Mouse (Mus musculus) thymus, adult 2 months (tissue): ENCODE measurements around the gene Entpd3. TPM values are rescaled to one million over a fixed set of nuclear protein-coding genes. Genes with fewer than 3 reads are reported as not detected.

ENCODE experiments used
- DNase-seq: peaks from one replicate; pipeline ENCODE4 v3.0.0; 2021
- H3K27ac ChIP-seq: fragments of 200-500 bp; 2 replicates; pipeline ENCODE4 v1.5.1; 2012; ENCODE audit warnings: low read length, control low read depth; ENCODE audit not compliant: control insufficient read depth, insufficient read depth
- H3K27me3 ChIP-seq: fragments of 200-500 bp; 2 replicates; pipeline ENCODE4 v1.6.1; 2012; ENCODE audit warnings: mild to moderate bottlenecking, low read length, moderate library complexity, mixed read lengths; ENCODE audit not compliant: control insufficient read depth, insufficient read depth
- H3K36me3 ChIP-seq: fragments of 200-500 bp; 2 replicates; pipeline ENCODE4 v1.6.1; 2012; ENCODE audit warnings: mild to moderate bottlenecking, low read length, moderate library complexity; ENCODE audit not compliant: control insufficient read depth, insufficient read depth
- H3K4me1 ChIP-seq: fragments of 200-500 bp; replicated peaks from 2 replicates; pipeline ENCODE4 v1.6.1; 2012; ENCODE audit warnings: low read length; ENCODE audit not compliant: control insufficient read depth, insufficient read depth
- H3K4me3 ChIP-seq: fragments of 200-500 bp; 2 replicates; pipeline ENCODE4 v1.5.1; 2012; ENCODE audit warnings: mild to moderate bottlenecking, low read length, control low read depth, moderate library complexity; ENCODE audit not compliant: control insufficient read depth, insufficient read depth
- CTCF ChIP-seq: fragments of 200-500 bp; IDR thresholded peaks from 2 replicates; pipeline ENCODE4 v1.5.1; 2012; ENCODE audit warnings: mild to moderate bottlenecking, control low read depth, low read length, moderate library complexity, borderline replicate concordance; ENCODE audit not compliant: control insufficient read depth, poor library complexity, insufficient read depth; ENCODE audit errors: extremely low read depth
- POLR2A ChIP-seq: fragments of 200-500 bp; IDR thresholded peaks from 2 replicates; pipeline ENCODE4 v1.6.1; 2012; ENCODE audit warnings: mild to moderate bottlenecking, low read length, control low read depth, moderate library complexity; ENCODE audit not compliant: control insufficient read depth, poor library complexity, insufficient read depth; ENCODE audit errors: extremely low read depth
- WGBS: fragments of 180-500 bp; shearing (Covaris S2); methylation state at CpG from one replicate; pipeline ENCODE4 v1.1.7; 2018; 5-methylcytosine and 5-hydroxymethylcytosine counted together
- polyA plus RNA-seq: library from polyadenylated mRNA; depleted of rRNA; stranded (reverse); fragments of >200 nt; gene quantifications from 2 replicates; pipeline ENCODE4 v1.2.3, GENCODE M21; 2012

Entpd3 gene
- polyA plus RNA-seq, 1 experiment, result 2.0 TPM

DNA sequence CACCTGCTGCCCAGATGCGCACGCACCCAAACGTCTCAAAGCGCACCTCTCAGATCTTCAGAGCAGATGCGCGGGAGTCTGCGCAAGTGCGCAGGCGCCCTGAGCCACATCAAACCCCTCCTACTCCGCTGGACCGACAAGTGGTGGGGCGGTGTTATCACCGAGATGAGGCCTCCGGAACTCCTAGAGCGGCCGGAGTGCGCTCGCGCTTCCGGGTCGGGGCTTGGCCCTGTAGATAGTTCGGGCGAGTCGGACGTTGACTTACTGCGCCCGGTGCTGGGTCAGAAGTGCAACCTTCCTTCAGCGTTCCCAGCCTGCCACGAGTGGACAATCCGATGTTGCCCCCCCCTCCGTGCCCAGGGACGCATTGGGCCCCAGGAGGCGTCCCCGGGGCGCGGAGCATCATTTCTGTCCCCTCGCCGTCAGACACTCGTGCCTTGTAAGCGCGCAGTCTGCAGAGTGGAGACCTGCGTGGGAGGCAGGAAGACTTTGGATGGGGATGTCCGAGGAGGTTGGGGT, 37.6 kb downstream of the Entpd3 start:
- peak overlapping the region; percentile 23 for H3K27ac ChIP-seq
- under 1% methylated on average over 43 of the region's 43 CpGs for WGBS
- H3K4me1 ChIP-seq, result peaks cover 18% of the 10 kb centered on the region
- H3K36me3 ChIP-seq, result peaks cover 21% of the 10 kb centered on the region
- TF ChIP-seq CTCF (peak; percentile 50; the same call in 1 of the 2 replicates), POLR2A (peak; percentile 70; the same call in 1 of the 2 replicates)
- H3K27me3 ChIP-seq, result no peaks in the 10 kb centered on the region
- H3K4me3 ChIP-seq, result peak overlapping the region; percentile 65
- peak; percentile 83 for DNase-seq

DNA sequence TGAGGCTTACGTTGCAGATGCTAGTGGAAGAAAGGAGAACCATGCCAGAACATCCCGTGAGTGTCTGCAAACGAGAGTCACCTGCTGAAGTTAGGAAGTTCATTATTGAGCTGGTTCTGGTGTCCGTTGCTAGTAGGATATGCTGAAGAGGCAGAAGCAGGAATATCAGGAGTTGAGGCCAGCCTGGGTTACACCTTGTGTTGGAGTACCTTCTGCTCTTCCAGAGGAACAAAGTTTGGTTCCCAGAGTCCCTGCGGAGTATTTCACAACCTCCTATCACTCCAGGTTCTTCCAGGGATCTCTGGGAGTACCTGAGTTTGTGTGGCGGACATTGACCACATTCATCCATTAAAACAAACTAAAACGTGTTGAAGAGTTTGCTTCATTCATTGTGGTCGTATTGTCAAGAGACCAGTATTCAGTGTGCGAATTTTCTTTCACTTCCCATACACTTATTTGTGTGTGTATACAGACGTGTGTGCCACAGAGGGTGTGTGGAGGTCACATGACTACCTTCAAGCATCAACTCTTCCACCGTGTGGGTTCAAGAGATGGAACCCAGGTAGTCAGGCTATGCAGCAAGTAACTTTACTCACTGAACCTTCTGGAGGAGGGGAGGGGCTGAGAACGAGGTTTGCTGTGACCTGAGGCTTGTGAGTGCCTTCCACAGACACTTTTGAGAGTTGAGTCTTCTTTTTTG, 38.2 kb downstream of the Entpd3 start:
- H3K27me3 ChIP-seq, result no peaks in the 10 kb centered on the region
- H3K4me3 ChIP-seq, result peak overlapping the region; percentile 65
- 41% methylated on average over 12 of the region's 12 CpGs for whole genome bisulfite sequencing
- peaks cover 21% of the 10 kb centered on the region for H3K4me1 ChIP-seq
- TF ChIP-seq CTCF (no peak), POLR2A (no peak)
- no peak for DNase-seq
- peaks cover 21% of the 10 kb centered on the region for H3K36me3 ChIP-seq
- H3K27ac ChIP-seq, result peak overlapping the region; percentile 23

DNA sequence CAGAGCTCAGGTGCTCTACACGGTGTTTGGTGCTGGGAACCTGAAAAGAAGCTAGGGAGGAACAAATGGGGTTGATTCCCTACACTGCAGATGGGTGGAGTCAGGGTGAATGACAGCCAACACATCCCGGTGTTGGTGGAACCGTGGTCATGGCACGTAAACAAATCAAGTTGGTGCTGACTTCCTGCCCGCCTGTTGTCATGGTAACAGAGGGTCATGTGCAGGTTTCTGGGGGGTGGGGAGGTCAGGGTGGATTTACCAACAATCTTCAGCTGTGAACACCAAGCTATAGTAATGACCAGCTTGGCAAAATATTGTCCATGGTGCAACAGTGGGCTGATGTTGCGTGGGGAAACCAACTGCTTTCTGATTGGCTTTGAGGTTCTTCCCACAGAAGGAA, 39.1 kb downstream of the Entpd3 start:
- Histone ChIP-seq H3K27me3 (no peaks in the 10 kb centered on the region), H3K27ac (no peak overlapping the region), H3K36me3 (peaks cover 14% of the 10 kb centered on the region), H3K4me1 (peaks cover 23% of the 10 kb centered on the region), H3K4me3 (no peak overlapping the region)
- TF ChIP-seq POLR2A (no peak), CTCF (no peak)
- 40% methylated on average over 6 of the region's 6 CpGs for WGBS
- DNase-seq, result no peak

DNA sequence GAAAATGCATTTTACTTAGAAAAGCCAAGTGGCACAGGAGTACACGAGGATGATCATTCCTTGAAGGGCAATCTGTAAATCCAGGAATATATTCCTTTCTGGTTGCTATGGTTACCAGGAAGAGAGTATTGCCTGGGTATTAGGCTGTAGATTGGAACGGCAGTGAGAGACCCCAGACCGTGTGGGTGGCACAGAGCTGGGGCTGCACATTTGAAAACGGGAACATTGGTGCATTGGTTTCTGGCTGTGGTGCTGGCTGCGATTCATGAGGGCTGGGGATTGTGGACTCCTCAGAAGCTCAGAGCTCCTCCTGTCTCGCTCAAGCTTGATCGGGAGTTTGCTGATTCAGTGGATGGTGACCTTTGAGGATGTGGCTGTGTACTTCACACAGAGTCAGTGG, 40.2 kb downstream of the Entpd3 start:
- H3K36me3 ChIP-seq, result peaks cover 6% of the 10 kb centered on the region
- 93% methylated on average over 7 of the region's 7 CpGs for WGBS
- H3K27ac ChIP-seq, result no peak overlapping the region
- no peaks in the 10 kb centered on the region for H3K27me3 ChIP-seq
- peaks cover 23% of the 10 kb centered on the region for H3K4me1 ChIP-seq
- no peak for DNase-seq
- TF ChIP-seq POLR2A, result no peak
- no peak for TF ChIP-seq CTCF
- H3K4me3 ChIP-seq, result no peak overlapping the region

DNA sequence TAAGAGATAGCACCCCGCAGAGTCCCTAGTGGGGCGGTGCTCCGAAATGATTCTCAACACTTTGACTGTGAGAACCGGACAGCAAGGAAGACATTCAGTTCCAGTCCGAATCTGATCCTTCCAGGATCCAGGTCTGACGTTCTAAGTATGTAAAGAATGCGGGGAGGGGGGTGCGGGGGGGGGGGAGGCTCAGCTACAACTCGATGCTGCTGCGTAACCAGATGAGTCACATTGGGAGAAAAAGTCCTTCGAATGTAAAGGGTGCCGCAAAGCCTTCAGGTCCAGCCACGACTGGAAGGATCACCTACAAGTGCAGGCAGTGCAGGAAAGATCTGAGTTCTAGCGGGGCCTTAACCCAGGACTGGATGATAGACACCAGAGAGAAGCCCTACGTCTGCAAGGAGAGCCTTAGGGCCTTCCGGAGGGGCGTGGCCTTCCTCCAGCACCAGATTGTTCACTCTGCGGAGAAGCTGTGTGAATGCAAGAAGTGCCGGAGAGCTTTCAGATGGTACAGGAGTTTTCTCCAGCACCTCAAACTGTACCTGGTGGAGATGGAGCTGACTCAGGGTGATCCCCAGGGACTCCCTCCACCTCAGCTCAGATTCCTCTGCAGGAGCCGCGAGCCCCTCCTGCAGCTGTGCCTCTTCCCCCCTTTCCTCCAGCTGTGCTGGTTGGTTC, 42.5 kb downstream of the Entpd3 start:
- no peaks in the 10 kb centered on the region for H3K27me3 ChIP-seq
- WGBS, result 35% methylated on average over 21 of the region's 21 CpGs
- H3K27ac ChIP-seq, result peak overlapping the region; percentile 92
- DNase-seq, result peak; percentile 73
- peak overlapping the region; percentile 53 for H3K4me3 ChIP-seq
- TF ChIP-seq POLR2A (no peak; the same call in 1 of the 2 replicates), CTCF (no peak)
- no peaks in the 10 kb centered on the region for H3K36me3 ChIP-seq
- H3K4me1 ChIP-seq, result peaks cover 21% of the 10 kb centered on the region

DNA sequence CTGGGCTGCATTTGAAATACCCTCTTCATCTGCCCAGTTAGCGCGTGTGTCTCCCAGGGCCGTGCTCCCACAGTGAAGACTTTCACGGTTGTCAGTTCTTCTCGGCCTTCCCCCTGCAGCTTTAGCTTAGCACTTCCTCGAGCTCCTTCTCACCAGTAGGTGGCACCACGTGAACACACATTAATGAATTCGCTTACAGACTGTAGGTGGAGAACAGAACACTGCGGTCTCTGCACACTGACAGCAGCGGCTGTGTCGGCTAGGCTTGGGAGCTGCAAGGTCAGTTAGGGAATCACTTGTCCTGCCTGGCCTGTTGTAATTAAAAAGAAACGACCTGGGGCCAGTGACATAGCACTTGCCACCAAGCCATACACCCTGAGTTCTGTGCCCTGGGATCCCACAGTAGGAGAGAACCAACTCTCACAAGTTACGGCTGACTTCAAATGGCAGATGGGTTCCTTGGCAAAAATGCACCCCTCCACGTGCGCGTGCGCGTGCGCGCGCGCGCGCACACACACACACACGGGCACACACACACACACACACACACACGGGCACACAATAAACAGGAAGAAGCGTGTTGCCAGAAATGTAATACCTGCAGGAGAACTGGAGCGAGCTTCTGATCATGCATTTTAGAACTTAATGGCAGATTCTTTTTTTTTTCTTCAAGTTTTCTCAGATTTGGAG, 43.1 kb downstream of the Entpd3 start:
- no peaks in the 10 kb centered on the region for H3K27me3 ChIP-seq
- TF ChIP-seq POLR2A (no peak; the same call in 1 of the 2 replicates), CTCF (peak; percentile 60; the same call in 1 of the 2 replicates)
- DNase-seq, result peak; percentile 91
- no peaks in the 10 kb centered on the region for H3K36me3 ChIP-seq
- peaks cover 17% of the 10 kb centered on the region for H3K4me1 ChIP-seq
- peak overlapping the region; percentile 53 for H3K4me3 ChIP-seq
- WGBS, result under 1% methylated on average over 28 of the region's 28 CpGs
- peak overlapping the region; percentile 92 for H3K27ac ChIP-seq
